Mouse (Mus musculus) liver, adult 2 months (tissue): ENCODE data around the gene Msi1.

Experiments
- CTCF ChIP-seq: fragments of 200-500 bp; IDR thresholded peaks from 2 replicates; pipeline ENCODE4 v1.5.1; 2011; ENCODE audit warnings: low read depth, low read length, control low read depth
- POLR2A ChIP-seq: fragments of 200-500 bp; IDR thresholded peaks from 2 replicates; pipeline ENCODE4 v1.6.1; 2011; ENCODE audit warnings: low read length, control low read depth; ENCODE audit not compliant: insufficient read depth; ENCODE audit errors: extremely low read depth

DNA sequence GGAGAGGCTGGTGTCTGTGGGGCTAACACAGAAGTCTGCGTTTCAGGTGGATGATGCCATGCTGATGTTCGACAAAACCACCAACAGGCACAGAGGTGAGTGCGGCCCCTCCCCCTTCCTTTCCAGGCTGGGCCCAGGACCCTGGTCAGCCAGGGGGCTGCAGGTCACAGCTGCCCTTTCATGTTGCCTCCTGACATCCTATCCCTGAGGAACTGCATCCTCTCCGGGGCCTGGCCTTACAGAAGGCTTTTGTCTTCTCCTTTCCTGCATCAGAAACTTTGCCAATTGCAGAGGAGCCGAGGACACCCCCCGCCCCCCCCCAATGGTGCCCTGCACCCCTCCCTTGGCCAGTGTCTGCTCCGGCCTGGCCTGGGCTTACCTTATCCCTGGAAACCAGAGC lies 9.3 kb downstream of the Msi1 start:
- TF ChIP-seq CTCF (no peak), POLR2A (no peak)
